Mouse (Mus musculus) lung, embryonic 16.5 days (tissue): Measurements from ENCODE around the gene Il17rb. TPM values are rescaled to one million over a fixed set of nuclear protein-coding genes. Genes with fewer than 3 reads are reported as not detected.
A peak's percentile ranks its signal among the peaks of the same experiment; 100 is the strongest.

ENCODE experiments used
- ATAC-seq: fragments of 200-750 bp; cut with Nextera tagmentation; 2 replicates; pipeline ENCODE4 v1.8.0; 2017; ENCODE audit warnings: low read depth, mild to moderate bottlenecking, moderate library complexity
- H3K27ac ChIP-seq: fragments of 300-500 bp; sonication (generic); 2 replicates; pipeline ENCODE4 v1.5.1; 2014; ENCODE audit warnings: mild to moderate bottlenecking, control low read depth, low read length
- H3K27me3 ChIP-seq: fragments of 300-500 bp; sonication (generic); 2 replicates; pipeline ENCODE4 v1.6.1; 2014; ENCODE audit warnings: low read depth, low read length, mixed read lengths; ENCODE audit not compliant: control insufficient read depth, insufficient read depth
- H3K36me3 ChIP-seq: fragments of 300-500 bp; sonication (generic); 2 replicates; pipeline ENCODE4 v1.6.1; 2014; ENCODE audit warnings: low read length; ENCODE audit not compliant: control insufficient read depth, insufficient read depth
- H3K4me1 ChIP-seq: fragments of 300-500 bp; sonication (generic); replicated peaks from 2 replicates; pipeline ENCODE4 v1.6.1; 2014; ENCODE audit warnings: low read length, mixed read lengths; ENCODE audit not compliant: control insufficient read depth, insufficient read depth
- H3K4me2 ChIP-seq: fragments of 300-500 bp; sonication (generic); 2 replicates; pipeline ENCODE4 v1.6.1; 2014; ENCODE audit warnings: low read depth, low read length, control low read depth
- H3K4me3 ChIP-seq: fragments of 300-500 bp; sonication (generic); 2 replicates; pipeline ENCODE4 v1.5.1; 2014; ENCODE audit warnings: mild to moderate bottlenecking, low read length, control low read depth
- H3K9ac ChIP-seq: fragments of 300-500 bp; sonication (generic); 2 replicates; pipeline ENCODE4 v1.6.1; 2014; ENCODE audit warnings: low read length, control low read depth
- H3K9me3 ChIP-seq: fragments of 300-500 bp; sonication (generic); 2 replicates; pipeline ENCODE4 v1.6.1; 2016; ENCODE audit warnings: low read length; ENCODE audit not compliant: control insufficient read depth
- WGBS: fragments of 180-500 bp; shearing (Covaris S2); extraction: QIAGEN DNeasy Blood & Tissue Kit; methylation state at CpG from one replicate; pipeline ENCODE4 v1.1.7; 2014; 5-methylcytosine and 5-hydroxymethylcytosine counted together
- polyA plus RNA-seq: library from polyadenylated mRNA; unstranded; fragments of >200 nt; fragmentation: Nextera tagmentation; extraction: Ambion mirVana; gene quantifications from 2 replicates; pipeline ENCODE4 v1.2.1, GENCODE M21; 2015

Gene Il17rb
- polyA plus RNA-seq, 1 experiment from 2014 or later: 0.92 TPM

DNA sequence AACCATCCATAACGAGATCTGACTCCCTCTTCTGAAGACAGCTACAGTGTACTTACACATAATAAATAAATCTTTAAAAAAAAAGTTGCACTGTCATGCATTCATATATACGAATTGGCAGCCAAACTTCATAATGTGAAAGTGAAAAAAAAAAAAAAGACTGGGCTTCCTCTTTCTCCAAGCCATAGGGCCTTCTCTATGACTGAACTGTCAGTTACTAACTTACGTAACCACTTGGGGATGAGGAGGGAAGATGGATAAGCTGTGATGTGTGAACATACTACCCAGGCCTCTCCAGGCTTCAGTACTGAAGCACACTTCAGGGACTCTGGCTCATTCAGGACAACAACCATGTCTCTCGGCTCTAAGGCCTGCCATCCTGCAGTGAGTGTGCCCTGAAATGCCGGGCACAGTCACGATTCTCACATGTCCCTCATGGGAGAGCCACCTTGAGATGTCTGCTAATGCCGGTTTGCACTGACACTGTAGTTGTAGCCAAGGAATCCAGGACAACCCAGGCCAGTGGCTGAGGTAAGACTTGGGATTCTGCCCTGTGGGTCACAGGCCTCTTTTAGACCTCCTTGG is 34.8 kb upstream of the Il17rb start:
- H3K9me3 ChIP-seq: no peaks in the 10 kb centered on the region
- H3K4me2 ChIP-seq: no peak overlapping the region
- no peak overlapping the region for H3K27ac ChIP-seq
- peaks cover 3% of the 10 kb centered on the region; the same call in 1 of the 2 replicates for H3K36me3 ChIP-seq
- no peaks in the 10 kb centered on the region; the same call in 1 of the 2 replicates for H3K4me1 ChIP-seq
- no peak overlapping the region for H3K4me3 ChIP-seq
- H3K27me3 ChIP-seq: no peaks in the 10 kb centered on the region
- H3K9ac ChIP-seq: no peak overlapping the region
- WGBS: 62% methylated on average over 7 of the region's 7 CpGs
- peak; percentile 50; the same call in 1 of the 2 replicates for ATAC-seq

DNA sequence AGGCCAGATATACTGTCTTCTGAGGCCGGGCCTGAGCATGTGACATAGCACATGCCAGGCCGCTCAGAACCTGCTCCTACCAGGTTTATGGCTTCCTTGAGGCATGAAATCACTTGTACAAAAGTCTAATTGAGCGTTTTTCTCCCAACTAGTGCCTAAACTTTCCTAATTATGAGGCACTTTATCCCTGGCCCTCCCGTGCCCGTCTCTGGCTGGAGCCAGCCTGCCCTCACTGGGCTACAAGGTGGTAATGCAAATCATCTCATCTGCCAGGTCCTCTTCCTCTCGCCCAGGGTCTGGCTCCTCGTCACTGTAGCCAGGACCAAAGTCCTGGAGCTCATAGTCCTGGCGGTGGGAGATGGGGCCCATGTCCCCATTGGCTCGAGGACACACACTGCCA is 33.1 kb upstream of the Il17rb start:
- Histone ChIP-seq H3K27me3 (no peaks in the 10 kb centered on the region), H3K4me1 (no peaks in the 10 kb centered on the region; the same call in 1 of the 2 replicates), H3K36me3 (no peaks in the 10 kb centered on the region), H3K9me3 (no peaks in the 10 kb centered on the region), H3K4me3 (no peak overlapping the region), H3K4me2 (no peak overlapping the region), H3K27ac (no peak overlapping the region), H3K9ac (no peak overlapping the region)
- 87% methylated on average over 9 of the region's 9 CpGs for WGBS
- ATAC-seq: no peak

DNA sequence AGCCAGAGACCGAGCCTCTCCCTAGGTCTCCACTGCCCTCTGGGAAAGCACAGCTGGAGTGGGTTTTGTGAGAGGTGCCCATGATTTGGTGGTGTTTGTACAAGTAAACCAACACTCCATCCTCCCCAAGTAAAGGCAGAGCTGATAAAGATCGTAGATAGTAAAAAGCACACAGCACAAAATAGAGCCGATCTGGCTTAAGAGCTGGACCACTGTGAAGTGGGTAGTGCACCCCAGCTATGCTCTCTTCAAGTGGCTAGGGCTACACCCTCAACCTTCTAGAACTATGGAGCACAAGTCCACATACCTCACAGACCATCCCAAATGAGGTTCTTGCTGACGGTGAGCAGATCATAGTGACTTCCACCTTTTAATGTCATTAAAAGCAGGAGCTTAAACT is 30.7 kb upstream of the Il17rb start:
- Histone ChIP-seq H3K27me3 (no peaks in the 10 kb centered on the region), H3K4me1 (no peaks in the 10 kb centered on the region; the same call in 1 of the 2 replicates), H3K9ac (no peak overlapping the region), H3K4me3 (no peak overlapping the region), H3K27ac (peak overlapping the region; percentile 23; the same call in 1 of the 2 replicates), H3K36me3 (no peaks in the 10 kb centered on the region; the same call in 1 of the 2 replicates), H3K4me2 (no peak overlapping the region), H3K9me3 (no peaks in the 10 kb centered on the region)
- WGBS: 46% methylated on average over 4 of the region's 4 CpGs
- ATAC-seq: peak; percentile 75

GRCm38 (mm10) chr14:30038431-30038830 is 29.7 kb upstream of the Il17rb start:
- Histone ChIP-seq H3K4me1 (no peaks in the 10 kb centered on the region; the same call in 1 of the 2 replicates), H3K9ac (no peak overlapping the region), H3K27ac (no peak overlapping the region), H3K36me3 (no peaks in the 10 kb centered on the region; the same call in 1 of the 2 replicates), H3K9me3 (no peaks in the 10 kb centered on the region), H3K4me2 (no peak overlapping the region), H3K4me3 (no peak overlapping the region), H3K27me3 (no peaks in the 10 kb centered on the region)
- 84% methylated on average over 18 of the region's 18 CpGs for WGBS
- no peak for ATAC-seq

DNA sequence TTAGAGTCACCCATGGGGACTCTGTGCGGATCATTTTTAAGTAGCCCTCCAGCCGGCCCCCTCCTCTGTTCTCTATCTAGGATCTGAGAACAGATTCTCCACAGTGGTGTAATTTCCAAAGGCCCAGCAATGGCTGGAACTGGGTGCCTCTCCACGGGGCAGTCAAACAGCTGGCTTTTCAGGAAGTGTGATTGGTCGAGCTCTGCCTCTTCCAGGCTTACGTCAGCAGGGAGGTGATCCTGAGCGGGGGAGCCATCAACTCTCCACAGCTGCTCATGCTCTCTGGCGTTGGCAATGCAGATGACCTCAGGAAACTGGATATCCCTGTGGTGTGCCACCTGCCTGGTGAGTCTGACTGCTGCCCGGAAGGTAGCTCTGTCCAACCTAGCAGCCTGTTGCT is 24.7 kb upstream of the Il17rb start:
- no peak overlapping the region for H3K27ac ChIP-seq
- ATAC-seq: no peak
- 62% methylated on average over 8 of the region's 8 CpGs for WGBS

DNA sequence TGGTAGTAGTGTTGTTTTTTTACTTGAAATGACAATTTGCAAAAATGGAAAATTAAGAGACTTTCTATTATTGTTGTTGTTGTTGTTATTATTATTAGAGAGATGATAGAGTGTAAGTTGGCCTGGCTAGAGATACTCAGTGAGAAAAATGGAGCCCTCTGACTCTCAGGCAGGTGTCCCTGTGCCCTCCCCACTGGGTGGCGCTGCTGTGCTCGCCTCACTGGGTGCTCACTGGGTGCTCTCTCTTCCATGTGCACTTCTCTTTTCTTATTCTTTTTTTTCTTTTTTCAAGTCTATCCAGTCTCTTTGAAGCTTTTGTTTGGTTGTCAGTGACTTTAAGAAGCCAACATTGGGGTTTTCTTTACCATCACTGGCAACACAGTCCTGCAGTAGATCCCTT is 18.7 kb upstream of the Il17rb start:
- no peak overlapping the region for H3K4me2 ChIP-seq
- H3K27me3 ChIP-seq: no peaks in the 10 kb centered on the region
- no peak overlapping the region for H3K9ac ChIP-seq
- 53% methylated on average over 2 of the region's 2 CpGs for WGBS
- no peak for ATAC-seq
- H3K36me3 ChIP-seq: no peaks in the 10 kb centered on the region
- H3K4me1 ChIP-seq: no peaks in the 10 kb centered on the region
- no peak overlapping the region for H3K4me3 ChIP-seq
- H3K27ac ChIP-seq: no peak overlapping the region
- H3K9me3 ChIP-seq: no peaks in the 10 kb centered on the region

More for the DNA sequence above, 24.7 kb upstream of the Il17rb start:
- Histone ChIP-seq H3K4me2 (no peak overlapping the region), H3K36me3 (no peaks in the 10 kb centered on the region; the same call in 1 of the 2 replicates), H3K27me3 (no peaks in the 10 kb centered on the region), H3K9me3 (no peaks in the 10 kb centered on the region), H3K4me3 (no peak overlapping the region), H3K9ac (no peak overlapping the region), H3K4me1 (no peaks in the 10 kb centered on the region)

- no peaks in the 10 kb centered on the region for H3K36me3 ChIP-seq
- no peak for ATAC-seq
- H3K9me3 ChIP-seq: no peaks in the 10 kb centered on the region
- H3K27ac ChIP-seq: no peak overlapping the region
- no peaks in the 10 kb centered on the region for H3K27me3 ChIP-seq
- 30% methylated on average over 7 of the region's 7 CpGs for WGBS
- no peak overlapping the region for H3K4me3 ChIP-seq
- no peaks in the 10 kb centered on the region for H3K4me1 ChIP-seq
- H3K9ac ChIP-seq: no peak overlapping the region
- H3K4me2 ChIP-seq: no peak overlapping the region
Observed at GRCm38 (mm10) chr14:30024387-30024786, 15.7 kb upstream of the Il17rb start.

GRCm38 (mm10) chr14:30022471-30022870 is 13.8 kb upstream of the Il17rb start:
- H3K27ac ChIP-seq: no peak overlapping the region
- 86% methylated on average over 6 of the region's 6 CpGs for WGBS
- H3K4me3 ChIP-seq: no peak overlapping the region

DNA sequence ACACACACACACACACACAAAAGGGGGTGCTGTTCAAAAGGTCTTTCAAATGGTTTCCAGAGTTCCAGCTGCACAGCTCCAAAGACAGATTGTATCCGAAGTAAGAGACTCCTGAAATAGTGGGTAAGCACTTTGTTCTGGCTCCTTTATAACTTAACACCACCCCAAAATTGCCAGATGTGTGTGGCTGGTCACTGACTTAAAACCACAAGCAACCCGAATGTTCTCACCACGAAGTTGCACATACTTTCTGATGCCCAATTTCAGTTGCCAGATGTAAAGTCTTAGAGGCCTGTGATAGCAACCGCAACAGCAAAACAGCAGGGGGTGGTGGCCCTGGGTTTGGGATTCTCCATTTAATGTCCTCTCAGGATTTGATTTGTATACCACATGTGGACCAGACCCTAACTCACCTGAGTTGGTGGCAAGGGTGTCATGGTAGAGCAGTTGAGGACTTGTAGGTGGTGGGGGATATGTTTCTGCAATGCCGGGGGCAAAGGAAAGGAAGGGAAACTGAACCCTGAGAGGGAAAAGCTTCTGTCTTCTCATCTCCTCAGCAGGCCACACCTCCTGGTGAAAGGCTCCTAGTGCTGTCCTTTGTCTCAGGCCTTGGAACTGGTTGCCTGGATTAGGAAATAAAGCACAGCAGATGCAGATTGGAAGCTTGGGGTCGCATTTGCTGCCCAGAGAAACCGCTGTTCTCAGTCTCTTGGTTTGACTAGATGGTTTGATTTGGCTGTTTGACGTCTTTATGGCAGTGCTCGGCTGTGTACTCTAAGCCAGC is 11.3 kb upstream of the Il17rb start:
- Histone ChIP-seq H3K9me3 (no peaks in the 10 kb centered on the region), H3K9ac (no peak overlapping the region), H3K4me1 (no peaks in the 10 kb centered on the region), H3K27ac (no peak overlapping the region), H3K27me3 (no peaks in the 10 kb centered on the region), H3K36me3 (no peaks in the 10 kb centered on the region), H3K4me3 (no peak overlapping the region), H3K4me2 (no peak overlapping the region)
- WGBS: 62% methylated on average over 9 of the region's 9 CpGs
- ATAC-seq: no peak

More at GRCm38 (mm10) chr14:30022471-30022870, 13.8 kb upstream of the Il17rb start:
- Histone ChIP-seq H3K27me3 (no peaks in the 10 kb centered on the region), H3K9me3 (no peaks in the 10 kb centered on the region), H3K4me2 (no peak overlapping the region), H3K4me1 (no peaks in the 10 kb centered on the region), H3K36me3 (no peaks in the 10 kb centered on the region), H3K9ac (no peak overlapping the region)
- no peak for ATAC-seq
